Mouse (Mus musculus): ENCODE measurements at regions not wholly inside any gene's neighbourhood (a gene's known extent, or its start where the extent isn't known, plus 50 kb on each side); places are given as distances from the start of the nearest gene placed in this dataset.

- DNase-seq (ENCODE audit: low spot score in 2 of 2), result peak; percentile 11 to 23
- intact Hi-C loops (cut with DNase I), result loop anchor here (5.0 kb wide), 1 partner anchor 36 kb away; no protein-coding TSS in a partner anchor
Observed at GRCm38 (mm10) chr5:149815879-149816278, 137.8 kb downstream of the B3glct start.

- DNase-seq (ENCODE audit: low spot score in 2 of 2), result no peak
- intact Hi-C loops (cut with DNase I), result loop anchor here (5.0 kb wide), 1 partner anchor 33 kb away; no protein-coding TSS in a partner anchor
Observed at GRCm38 (mm10) chr5:149818812-149819211, 140.8 kb downstream of the B3glct start.

GRCm38 (mm10) chr5:149823821-149824220, 145.8 kb downstream of the B3glct start:
- DNase-seq (ENCODE audit: low spot score in 2 of 2), result no peak
- intact Hi-C loops (cut with DNase I), result no loop called here

- no peak for DNase-seq (ENCODE audit: low spot score in 2 of 2)
- intact Hi-C loops (cut with DNase I), result no loop called here
Observed at GRCm38 (mm10) chr5:149827599-149827998, 149.6 kb downstream of the B3glct start.

- peak; percentile 57 to 59 for DNase-seq (ENCODE audit: low spot score in 2 of 2)
- intact Hi-C loops (cut with DNase I), result no loop called here
Observed at GRCm38 (mm10) chr5:149831122-149831861, 153.3 kb downstream of the B3glct start.

- no peak for DNase-seq (ENCODE audit: low spot score in 2 of 2)
Observed at GRCm38 (mm10) chr5:149837379-149837778, 159.3 kb downstream of the B3glct start.

GRCm38 (mm10) chr5:149842491-149842890, 164.5 kb downstream of the B3glct start:
- intact Hi-C loops (cut with DNase I), result no loop called here
- no peak for DNase-seq (ENCODE audit: low spot score in 2 of 2)

More at GRCm38 (mm10) chr5:149837379-149837778, 159.3 kb downstream of the B3glct start:
- intact Hi-C loops (cut with DNase I), result no loop called here

GRCm38 (mm10) chr5:149843310-149843709, 165.3 kb downstream of the B3glct start:
- no peak for DNase-seq (ENCODE audit: low spot score in 2 of 2)
- intact Hi-C loops (cut with DNase I), result no loop called here

- no peak for DNase-seq (ENCODE audit: low spot score in 2 of 2)
- intact Hi-C loops (cut with DNase I), result loop anchor here (5.0 kb wide), 1 partner anchor 198 kb away; no protein-coding TSS in a partner anchor
Observed at GRCm38 (mm10) chr5:149845256-149845655, 167.2 kb downstream of the B3glct start.

GRCm38 (mm10) chr5:149848465-149848864, 170.0 kb upstream of the Rxfp2 start:
- intact Hi-C loops (cut with DNase I), result loop anchor here (5.0 kb wide), 1 partner anchor 201 kb away; no protein-coding TSS in a partner anchor

GRCm38 (mm10) chr5:149851011-149851410, 167.5 kb upstream of the Rxfp2 start:
- intact Hi-C loops (cut with DNase I), result loop anchor here (2.0 to 10.0 kb wide), 4 partner anchors 34 to 176 kb away; partner anchors contain the start of gene B3glct
- peak; percentile 59 to 70 for DNase-seq (ENCODE audit: low spot score in 2 of 2)

More at GRCm38 (mm10) chr5:149848465-149848864, 170.0 kb upstream of the Rxfp2 start:
- no peak for DNase-seq (ENCODE audit: low spot score in 2 of 2)

GRCm38 (mm10) chr5:149852516-149852915, 166.0 kb upstream of the Rxfp2 start:
- DNase-seq (ENCODE audit: low spot score in 2 of 2), result no peak
- intact Hi-C loops (cut with DNase I), result loop anchor here (5.0 to 10.0 kb wide), 3 partner anchors 35 to 178 kb away; partner anchors contain the start of gene B3glct

GRCm38 (mm10) chr5:149856101-149856500, 162.4 kb upstream of the Rxfp2 start:
- DNase-seq (ENCODE audit: low spot score in 2 of 2), result no peak
- intact Hi-C loops (cut with DNase I), result loop anchor here (10.0 kb wide), 1 partner anchor 181 kb away; the partner anchor contains the start of gene B3glct

- intact Hi-C loops (cut with DNase I), result loop anchor here (10.0 kb wide), 1 partner anchor 182 kb away; the partner anchor contains the start of gene B3glct
- DNase-seq (ENCODE audit: low spot score in 2 of 2), result no peak
Observed at GRCm38 (mm10) chr5:149857019-149857418, 161.5 kb upstream of the Rxfp2 start.

GRCm38 (mm10) chr5:149861489-149861962, 156.9 kb upstream of the Rxfp2 start:
- DNase-seq (ENCODE audit: low spot score in 2 of 2), result peak; percentile 40 to 42
- intact Hi-C loops (cut with DNase I), result loop anchor here (1.0 kb wide), 2 partner anchors 159 to 209 kb away; no protein-coding TSS in a partner anchor

GRCm38 (mm10) chr5:149867926-149868325, 150.5 kb upstream of the Rxfp2 start:
- DNase-seq (ENCODE audit: low spot score in 2 of 2), result no peak
- intact Hi-C loops (cut with DNase I), result no loop called here

- intact Hi-C loops (cut with DNase I), result no loop called here
- DNase-seq (ENCODE audit: low spot score in 2 of 2), result no peak
Observed at GRCm38 (mm10) chr5:149869441-149869840, 149.0 kb upstream of the Rxfp2 start.

- no peak for DNase-seq (ENCODE audit: low spot score in 2 of 2)
- intact Hi-C loops (cut with DNase I), result no loop called here
Observed at GRCm38 (mm10) chr5:149870596-149870995, 147.9 kb upstream of the Rxfp2 start.

GRCm38 (mm10) chr5:149871521-149871920, 147.0 kb upstream of the Rxfp2 start:
- DNase-seq (ENCODE audit: low spot score in 2 of 2), result no peak
- intact Hi-C loops (cut with DNase I), result no loop called here

- no peak for DNase-seq (ENCODE audit: low spot score in 2 of 2)
- intact Hi-C loops (cut with DNase I), result no loop called here
Observed at GRCm38 (mm10) chr5:149873482-149874002, 144.9 kb upstream of the Rxfp2 start.

All from left cerebral cortex, postnatal 36 days (tissue).